Mouse (Mus musculus) stomach, embryonic 15.5 days (tissue): ENCODE results near the gene Engase. TPM values are rescaled to one million over a fixed set of nuclear protein-coding genes. Genes with fewer than 3 reads are reported as not detected.

ENCODE experiments used
- ATAC-seq: fragments of 200-750 bp; cut with Nextera tagmentation; 2 replicates; pipeline ENCODE4 v1.8.0; 2017; ENCODE audit warnings: low read depth, moderate number of reproducible peaks, moderate TSS enrichment; ENCODE audit not compliant: insufficient read depth, low FRiP score
- H3K27ac ChIP-seq: fragments of 300-500 bp; sonication (generic); 2 replicates; pipeline ENCODE4 v1.5.1; 2015; ENCODE audit warnings: mild to moderate bottlenecking, inconsistent platforms
- H3K27me3 ChIP-seq: fragments of 300-500 bp; sonication (generic); replicated peaks from 2 replicates; pipeline ENCODE4 v1.6.1; 2015; ENCODE audit warnings: inconsistent platforms
- H3K36me3 ChIP-seq: fragments of 300-500 bp; sonication (generic); 2 replicates; pipeline ENCODE4 v1.6.1; 2015; ENCODE audit warnings: inconsistent platforms
- H3K4me1 ChIP-seq: fragments of 300-500 bp; sonication (generic); 2 replicates; pipeline ENCODE4 v1.6.1; 2015; ENCODE audit warnings: inconsistent platforms
- H3K4me2 ChIP-seq: fragments of 300-500 bp; sonication (generic); 2 replicates; pipeline ENCODE4 v1.6.1; 2015; ENCODE audit warnings: mild to moderate bottlenecking, inconsistent platforms
- H3K4me3 ChIP-seq: fragments of 300-500 bp; sonication (generic); replicated peaks from 2 replicates; pipeline ENCODE4 v1.5.1; 2015; ENCODE audit warnings: inconsistent platforms
- H3K9ac ChIP-seq: fragments of 300-500 bp; sonication (generic); 2 replicates; pipeline ENCODE4 v1.6.1; 2015; ENCODE audit warnings: inconsistent platforms
- H3K9me3 ChIP-seq: fragments of 300-500 bp; sonication (generic); 2 replicates; pipeline ENCODE4 v1.6.1; 2016; ENCODE audit warnings: inconsistent platforms
- WGBS: fragments of 180-500 bp; shearing (Covaris S2); methylation state at CpG from one replicate; pipeline ENCODE4 v1.1.7; 2015; 5-methylcytosine and 5-hydroxymethylcytosine counted together
- polyA plus RNA-seq: library from polyadenylated mRNA; unstranded; fragments of >200 nt; fragmentation: Nextera tagmentation; extraction: Ambion mirVana; gene quantifications from 2 replicates; pipeline ENCODE4 v1.2.1, GENCODE M21; 2015

Engase gene
- polyA plus RNA-seq, 1 experiment from 2014 or later, result 10.1 TPM

DNA sequence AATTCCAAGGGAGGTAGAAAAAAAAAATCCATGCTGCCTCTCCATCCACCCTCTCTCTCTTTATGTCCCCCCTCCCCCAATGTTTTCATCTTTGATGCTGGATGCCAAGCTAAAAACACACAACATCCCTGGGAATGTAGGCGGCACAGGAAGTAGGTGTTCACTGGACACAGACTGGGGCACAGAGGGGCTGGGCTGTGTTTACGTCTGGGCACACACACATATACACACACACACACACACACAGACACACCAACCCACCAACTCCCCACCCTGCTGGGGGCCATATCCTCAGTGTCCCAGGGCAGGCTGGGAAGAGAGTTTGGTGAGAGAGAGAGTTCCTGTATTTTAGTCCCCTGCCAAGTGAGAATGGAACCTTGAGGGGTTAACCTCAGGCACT lies 16.8 kb downstream of the Engase start:
- Histone ChIP-seq H3K9me3 (no peaks in the 10 kb centered on the region), H3K27ac (no peak overlapping the region), H3K9ac (no peak overlapping the region), H3K4me1 (no peaks in the 10 kb centered on the region), H3K27me3 (no peaks in the 10 kb centered on the region; the same call in 1 of the 2 replicates), H3K36me3 (no peaks in the 10 kb centered on the region), H3K4me2 (no peak overlapping the region), H3K4me3 (no peak overlapping the region)
- no peak for ATAC-seq
- WGBS, result 62% methylated on average over 2 of the region's 2 CpGs

- Histone ChIP-seq H3K27ac (no peak overlapping the region), H3K9me3 (no peaks in the 10 kb centered on the region), H3K4me3 (no peak overlapping the region), H3K9ac (no peak overlapping the region), H3K27me3 (no peaks in the 10 kb centered on the region; the same call in 1 of the 2 replicates), H3K36me3 (no peaks in the 10 kb centered on the region), H3K4me1 (no peaks in the 10 kb centered on the region), H3K4me2 (no peak overlapping the region)
- 71% methylated on average over 12 of the region's 12 CpGs for WGBS
- no peak for ATAC-seq
Observed at GRCm38 (mm10) chr11:118494001-118494737, 17.5 kb downstream of the Engase start.

DNA sequence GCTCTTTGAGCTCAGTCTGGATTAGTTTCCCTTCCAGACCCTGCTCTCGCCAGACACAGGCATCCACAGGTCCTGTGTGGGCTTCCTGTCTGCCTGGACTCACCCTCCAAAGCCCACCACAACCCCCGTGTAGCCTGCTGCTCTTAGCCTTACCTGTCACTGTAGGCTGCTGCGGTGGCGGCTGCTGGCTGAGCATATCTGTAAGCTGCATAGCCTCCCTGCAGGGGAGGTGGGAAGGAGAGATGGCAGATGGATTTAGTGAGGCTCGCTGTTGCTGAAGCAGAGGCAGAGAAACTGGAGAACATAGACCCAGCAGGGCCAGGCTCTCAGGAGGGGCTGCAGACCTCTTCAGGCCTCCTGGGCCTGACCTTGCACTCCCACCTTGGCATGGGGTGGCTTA lies 18.4 kb downstream of the Engase start:
- H3K9ac ChIP-seq, result no peak overlapping the region
- no peaks in the 10 kb centered on the region for H3K9me3 ChIP-seq
- no peaks in the 10 kb centered on the region for H3K4me1 ChIP-seq
- H3K4me3 ChIP-seq, result no peak overlapping the region
- no peak overlapping the region for H3K27ac ChIP-seq
- no peaks in the 10 kb centered on the region; the same call in 1 of the 2 replicates for H3K27me3 ChIP-seq
- ATAC-seq, result no peak
- H3K4me2 ChIP-seq, result no peak overlapping the region
- H3K36me3 ChIP-seq, result no peaks in the 10 kb centered on the region
- WGBS, result 44% methylated on average over 5 of the region's 5 CpGs

DNA sequence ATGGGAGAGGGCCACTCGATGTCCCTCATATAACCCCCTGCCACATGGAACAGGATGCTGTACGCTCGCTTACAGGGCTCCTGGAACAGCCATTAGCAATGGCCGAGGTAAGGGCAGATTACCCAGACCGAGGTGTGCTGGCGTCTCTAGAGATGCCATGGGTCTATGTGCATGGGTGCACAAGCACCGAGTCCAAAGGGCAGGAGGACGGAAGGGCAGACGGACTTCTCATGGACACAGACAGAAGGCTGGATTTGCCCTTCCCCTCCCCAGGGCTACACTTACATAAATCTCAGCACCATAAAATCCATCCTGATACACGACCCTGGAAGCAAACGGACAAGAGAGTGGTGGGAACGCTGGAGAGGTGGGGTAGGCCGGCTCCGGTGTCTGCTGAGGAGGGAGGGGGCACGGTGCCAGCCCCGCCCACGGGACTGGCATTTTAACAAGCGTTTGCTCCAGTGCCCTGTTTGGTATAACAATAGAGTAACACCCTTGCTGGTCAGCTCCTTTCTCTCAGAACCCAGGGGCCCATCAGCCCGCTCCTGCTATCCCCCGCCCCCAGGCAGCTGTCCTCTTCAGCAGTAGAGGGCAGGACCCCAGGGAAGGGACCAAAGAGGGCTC lies 19.5 kb downstream of the Engase start:
- H3K4me3 ChIP-seq, result no peak overlapping the region
- no peaks in the 10 kb centered on the region for H3K27me3 ChIP-seq
- no peaks in the 10 kb centered on the region for H3K36me3 ChIP-seq
- no peak overlapping the region for H3K27ac ChIP-seq
- H3K9me3 ChIP-seq, result no peaks in the 10 kb centered on the region
- no peak overlapping the region for H3K4me2 ChIP-seq
- H3K4me1 ChIP-seq, result no peaks in the 10 kb centered on the region
- no peak for ATAC-seq
- H3K9ac ChIP-seq, result no peak overlapping the region
- WGBS, result 59% methylated on average over 20 of the region's 20 CpGs

- 40% methylated on average over 6 of the region's 6 CpGs for WGBS
- Histone ChIP-seq H3K9me3 (no peaks in the 10 kb centered on the region), H3K4me2 (peak overlapping the region; percentile 19; the same call in 1 of the 2 replicates), H3K4me3 (no peak overlapping the region), H3K4me1 (0 out of 2 replicates have a peak, but pooled peaks cover 4% of the 10 kb centered on the region), H3K27ac (no peak overlapping the region), H3K9ac (no peak overlapping the region), H3K36me3 (no peaks in the 10 kb centered on the region), H3K27me3 (peaks cover 18% of the 10 kb centered on the region)
- ATAC-seq, result no peak
Observed at GRCm38 (mm10) chr11:118502990-118503389, 26.4 kb downstream of the Engase start.

DNA sequence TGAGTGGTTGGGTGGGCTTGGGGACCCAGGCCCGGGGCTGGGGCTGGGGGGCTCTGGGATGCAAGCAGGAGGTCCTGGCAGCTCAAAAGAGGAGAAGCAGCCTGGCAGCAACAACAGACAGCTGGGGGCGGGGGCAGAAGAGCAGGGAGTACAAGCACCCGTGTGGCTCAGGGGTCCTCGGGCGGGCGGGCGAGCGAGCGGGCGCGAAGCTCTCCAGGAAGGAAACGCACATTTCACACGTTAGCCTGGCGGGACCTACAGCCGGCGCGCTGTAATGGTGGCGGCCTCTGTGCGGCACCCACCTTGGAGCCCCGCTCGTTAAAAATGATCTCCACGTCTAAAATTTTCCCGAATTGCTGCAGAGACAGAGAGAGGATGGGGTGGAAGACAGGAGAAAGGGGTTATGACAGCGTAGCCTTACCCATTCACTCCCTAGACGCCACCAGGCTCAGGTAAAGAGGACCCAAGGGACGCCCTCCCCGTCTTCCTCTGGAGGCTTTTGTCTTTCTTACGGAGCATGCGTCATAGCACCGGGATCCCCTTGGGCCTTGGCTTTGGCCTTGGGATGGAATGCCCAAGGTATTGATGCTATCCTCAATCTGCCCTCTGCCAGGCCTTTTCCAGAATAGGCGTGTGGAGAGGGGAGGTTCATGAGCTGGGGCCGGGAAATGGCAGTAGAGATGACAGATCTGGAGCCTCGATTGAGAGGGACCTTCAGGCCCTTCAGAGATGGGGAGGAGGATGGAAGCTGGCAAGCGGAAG lies 27.0 kb downstream of the Engase start:
- H3K27ac ChIP-seq, result no peak overlapping the region
- H3K4me3 ChIP-seq, result no peak overlapping the region
- peaks cover 18% of the 10 kb centered on the region for H3K27me3 ChIP-seq
- no peak for ATAC-seq
- H3K4me1 ChIP-seq, result 0 out of 2 replicates have a peak, but pooled peaks cover 4% of the 10 kb centered on the region
- 21% methylated on average over 34 of the region's 34 CpGs for WGBS
- H3K9me3 ChIP-seq, result no peaks in the 10 kb centered on the region
- no peak overlapping the region for H3K9ac ChIP-seq
- H3K4me2 ChIP-seq, result peak overlapping the region; percentile 19; the same call in 1 of the 2 replicates
- H3K36me3 ChIP-seq, result no peaks in the 10 kb centered on the region

- ATAC-seq, result no peak
- Histone ChIP-seq H3K27ac (no peak overlapping the region), H3K27me3 (peaks cover 18% of the 10 kb centered on the region), H3K9me3 (no peaks in the 10 kb centered on the region), H3K4me3 (no peak overlapping the region), H3K36me3 (no peaks in the 10 kb centered on the region), H3K4me1 (0 out of 2 replicates have a peak, but pooled peaks cover 4% of the 10 kb centered on the region), H3K9ac (no peak overlapping the region), H3K4me2 (no peak overlapping the region)
- 57% methylated on average over 5 of the region's 5 CpGs for WGBS
Observed at GRCm38 (mm10) chr11:118504180-118504454, 27.5 kb downstream of the Engase start.

GRCm38 (mm10) chr11:118507095-118507494 lies 30.5 kb downstream of the Engase start:
- ATAC-seq, result no peak
- no peaks in the 10 kb centered on the region for H3K36me3 ChIP-seq
- no peaks in the 10 kb centered on the region for H3K9me3 ChIP-seq
- no peak overlapping the region for H3K4me2 ChIP-seq
- H3K4me3 ChIP-seq, result no peak overlapping the region
- H3K4me1 ChIP-seq, result peaks cover 8% of the 10 kb centered on the region
- no peak overlapping the region for H3K27ac ChIP-seq
- no peak overlapping the region for H3K9ac ChIP-seq
- H3K27me3 ChIP-seq, result peaks cover 18% of the 10 kb centered on the region
- 80% methylated on average over 6 of the region's 6 CpGs for whole genome bisulfite sequencing

GRCm38 (mm10) chr11:118507904-118508303 lies 31.3 kb downstream of the Engase start:
- no peak for ATAC-seq
- Histone ChIP-seq H3K27ac (no peak overlapping the region), H3K4me3 (no peak overlapping the region), H3K4me2 (no peak overlapping the region), H3K4me1 (peaks cover 14% of the 10 kb centered on the region), H3K27me3 (peaks cover 18% of the 10 kb centered on the region), H3K9ac (no peak overlapping the region), H3K9me3 (no peaks in the 10 kb centered on the region), H3K36me3 (no peaks in the 10 kb centered on the region)
- 28% methylated on average over 5 of the region's 5 CpGs for WGBS

- H3K27ac ChIP-seq, result no peak overlapping the region
- H3K36me3 ChIP-seq, result no peaks in the 10 kb centered on the region
- no peak overlapping the region for H3K9ac ChIP-seq
- ATAC-seq, result no peak
- H3K4me2 ChIP-seq, result no peak overlapping the region
- no peaks in the 10 kb centered on the region for H3K9me3 ChIP-seq
- H3K4me3 ChIP-seq, result no peak overlapping the region
- 71% methylated on average over 7 of the region's 7 CpGs for WGBS
- peaks cover 11% of the 10 kb centered on the region for H3K4me1 ChIP-seq
- peaks cover 14% of the 10 kb centered on the region for H3K27me3 ChIP-seq
Observed at GRCm38 (mm10) chr11:118508341-118508740, 31.7 kb downstream of the Engase start.

GRCm38 (mm10) chr11:118511851-118512250 lies 35.2 kb downstream of the Engase start:
- ATAC-seq, result peak; percentile 8; the same call in 1 of the 2 replicates
- Histone ChIP-seq H3K4me3 (no peak overlapping the region), H3K27me3 (no peaks in the 10 kb centered on the region), H3K9ac (no peak overlapping the region), H3K36me3 (no peaks in the 10 kb centered on the region), H3K4me1 (peaks cover 14% of the 10 kb centered on the region), H3K9me3 (no peaks in the 10 kb centered on the region), H3K4me2 (peak overlapping the region; percentile 25), H3K27ac (no peak overlapping the region)
- WGBS, result 44% methylated on average over 6 of the region's 6 CpGs
